Mouse (Mus musculus) spleen, postnatal 10 days (tissue): ENCODE data around the gene Sh2b1.
A peak's percentile ranks its signal among the peaks of the same experiment; 100 is the strongest.
"Not testable (repeated sequence)": the region's sequence is repeated elsewhere in the genome, so short reads cannot be mapped to it uniquely, and the experiment has no call there.

ENCODE experiments used
- DNase-seq, 2 experiments: peaks; one replicate each; pipeline ENCODE4 v3.0.0; 2021 to 2022; ENCODE audit warnings: low spot score in 2 of 2

Sh2b1 gene

GRCm38 (mm10) chr7:126474993-126475581 is at the start of gene Sh2b1:
Sh2b1 (minus strand) TSS chr7:126475424.
- DNase-seq = peak; percentile 79 to 89

- DNase-seq = no peak
Observed at GRCm38 (mm10) chr7:126523316-126523715, 48.1 kb upstream of the Sh2b1 start.

GRCm38 (mm10) chr7:126519513-126519912 is 44.3 kb upstream of the Sh2b1 start:
- no peak for DNase-seq

GRCm38 (mm10) chr7:126518261-126518941 is 43.2 kb upstream of the Sh2b1 start:
- no peak for DNase-seq

GRCm38 (mm10) chr7:126511287-126511686 is 36.1 kb upstream of the Sh2b1 start:
- DNase-seq = no peak

GRCm38 (mm10) chr7:126507126-126507778 is 32.0 kb upstream of the Sh2b1 start:
- DNase-seq = no peak

- DNase-seq = no peak
Observed at GRCm38 (mm10) chr7:126504913-126505312, 29.7 kb upstream of the Sh2b1 start.

- peak; percentile 99 to 100 for DNase-seq
Observed at GRCm38 (mm10) chr7:126503273-126503878, 28.2 kb upstream of the Sh2b1 start, which contains the start of gene Atxn2l. Atxn2l (minus strand) TSS chr7:126503437.

- DNase-seq = peak in 1 of 2 experiments; percentile 83
Observed at GRCm38 (mm10) chr7:126502751-126503150, 27.5 kb upstream of the Sh2b1 start.

- DNase-seq = peak; percentile 94
Observed at GRCm38 (mm10) chr7:126502023-126502741, 27.0 kb upstream of the Sh2b1 start.

- no peak for DNase-seq
Observed at GRCm38 (mm10) chr7:126501684-126502022, 26.4 kb upstream of the Sh2b1 start.

GRCm38 (mm10) chr7:126499416-126499815 is 24.2 kb upstream of the Sh2b1 start:
- DNase-seq = no peak

GRCm38 (mm10) chr7:126497966-126498365 is 22.7 kb upstream of the Sh2b1 start:
- DNase-seq = no peak

- DNase-seq = no peak
Observed at GRCm38 (mm10) chr7:126496475-126496874, 21.3 kb upstream of the Sh2b1 start.

- DNase-seq = no peak
Observed at GRCm38 (mm10) chr7:126494120-126494519, 18.9 kb upstream of the Sh2b1 start.

GRCm38 (mm10) chr7:126491973-126492372 is 16.7 kb upstream of the Sh2b1 start:
- no peak for DNase-seq

- no peak for DNase-seq
Observed at GRCm38 (mm10) chr7:126491005-126491404, 15.8 kb upstream of the Sh2b1 start.

- DNase-seq = not testable (repeated sequence)
Observed at GRCm38 (mm10) chr7:126487617-126488385, 12.6 kb upstream of the Sh2b1 start.

- DNase-seq = peak; percentile 80 to 92
Observed at GRCm38 (mm10) chr7:126487052-126487483, 11.8 kb upstream of the Sh2b1 start, which contains the start of gene Tufm. Tufm (plus strand) TSS chr7:126487361.

- peak; percentile 51 to 78 for DNase-seq
Observed at GRCm38 (mm10) chr7:126482392-126482871, 7.2 kb upstream of the Sh2b1 start.

- DNase-seq = no peak
Observed at GRCm38 (mm10) chr7:126481699-126482098, 6.5 kb upstream of the Sh2b1 start.
